Mouse (Mus musculus): ENCODE measurements at regions not wholly inside any gene's neighbourhood (a gene's known extent, or its start where the extent isn't known, plus 50 kb on each side); places are given as distances from the start of the nearest gene placed in this dataset.

DNA sequence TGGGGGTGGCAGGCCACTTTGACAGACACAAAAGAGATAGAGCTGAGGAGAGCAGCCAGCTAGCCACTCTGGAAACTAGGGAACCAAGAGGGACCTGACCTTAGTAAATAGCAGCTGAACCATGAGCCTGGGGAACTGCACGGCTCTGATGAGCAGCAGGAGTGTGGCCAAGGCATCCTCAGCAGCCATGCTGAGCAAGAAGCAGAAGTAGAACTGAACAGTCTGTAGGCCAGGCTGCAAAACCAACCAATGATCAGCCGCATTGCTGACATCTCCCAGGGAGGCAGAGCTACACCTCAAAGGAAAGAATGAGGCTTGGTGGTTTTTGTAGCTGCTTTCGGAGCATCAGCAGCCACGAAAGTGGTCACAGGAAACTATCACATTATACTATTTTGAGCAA is 63.1 kb upstream of the Rfpl4b start:
- no peak for TF ChIP-seq POLR2A (IDR thresholded peaks at IDR 0.05; ENCODE audit: insufficient read length, low read depth)
- no peak for TF ChIP-seq POLR2AphosphoS2 (IDR thresholded peaks at IDR 0.05; ENCODE audit: insufficient read length, low read depth)
- no peak for TF ChIP-seq MAX (IDR thresholded peaks at IDR 0.05; ENCODE audit: low read depth)
- TF ChIP-seq USF1 (IDR thresholded peaks at IDR 0.05; ENCODE audit: low read depth) = no peak
